Mouse (Mus musculus) embryonic facial prominence, embryonic 13.5 days (tissue): Measurements from ENCODE around the gene Arid4a. TPM values are rescaled to one million over a fixed set of nuclear protein-coding genes. Genes with fewer than 3 reads are reported as not detected.
A peak's percentile ranks its signal among the peaks of the same experiment; 100 is the strongest.

Experiments used
- ATAC-seq: fragments of 200-750 bp; cut with Nextera tagmentation; 2 replicates; pipeline ENCODE4 v1.8.0; 2017; ENCODE audit warnings: low read depth; ENCODE audit not compliant: insufficient number of reproducible peaks, insufficient read depth, low FRiP score, low TSS enrichment
- H3K27ac ChIP-seq: fragments of 300-500 bp; sonication (generic); 2 replicates; pipeline ENCODE4 v1.5.1; 2015; ENCODE audit warnings: moderate library complexity, mild to moderate bottlenecking, inconsistent platforms
- H3K27me3 ChIP-seq: fragments of 300-500 bp; sonication (generic); 2 replicates; pipeline ENCODE4 v1.6.1; 2015; ENCODE audit warnings: mild to moderate bottlenecking, inconsistent platforms
- H3K36me3 ChIP-seq: fragments of 300-500 bp; sonication (generic); 2 replicates; pipeline ENCODE4 v1.6.1; 2015; ENCODE audit warnings: mild to moderate bottlenecking, inconsistent platforms
- H3K4me1 ChIP-seq: fragments of 300-500 bp; sonication (generic); 2 replicates; pipeline ENCODE4 v1.6.1; 2015; ENCODE audit warnings: inconsistent platforms
- H3K4me2 ChIP-seq: fragments of 300-500 bp; sonication (generic); 2 replicates; pipeline ENCODE4 v1.6.1; 2015; ENCODE audit warnings: moderate library complexity, mild to moderate bottlenecking, inconsistent platforms
- H3K4me3 ChIP-seq: fragments of 300-500 bp; sonication (generic); 2 replicates; pipeline ENCODE4 v1.5.1; 2015; ENCODE audit warnings: mild to moderate bottlenecking, inconsistent platforms
- H3K9ac ChIP-seq: fragments of 300-500 bp; sonication (generic); 2 replicates; pipeline ENCODE4 v1.6.1; 2015; ENCODE audit warnings: mild to moderate bottlenecking, inconsistent platforms
- H3K9me3 ChIP-seq: fragments of 300-500 bp; sonication (generic); 2 replicates; pipeline ENCODE4 v1.6.1; 2016; ENCODE audit warnings: inconsistent platforms
- WGBS: fragments of 180-500 bp; shearing (Covaris S2); methylation state at CpG from one replicate; pipeline ENCODE4 v1.1.7; 2015; ENCODE audit warnings: mixed read lengths; 5-methylcytosine and 5-hydroxymethylcytosine counted together
- polyA plus RNA-seq: library from polyadenylated mRNA; unstranded; fragments of >200 nt; fragmentation: Nextera tagmentation; extraction: Ambion mirVana; gene quantifications from 2 replicates; pipeline ENCODE4 v1.2.1, GENCODE M21; 2015

Gene Arid4a
- polyA plus RNA-seq, 1 experiment from 2014 or later, result 44.3 TPM

GRCm38 (mm10) chr12:70984855-70985550, 30.8 kb upstream of the Arid4a start:
- no peaks in the 10 kb centered on the region for H3K9me3 ChIP-seq
- H3K27me3 ChIP-seq, result no peaks in the 10 kb centered on the region
- no peak overlapping the region for H3K9ac ChIP-seq
- WGBS, result 94% methylated on average over 7 of the region's 7 CpGs
- no peak for ATAC-seq
- H3K4me3 ChIP-seq, result no peak overlapping the region
- peaks cover 84% of the 10 kb centered on the region for H3K36me3 ChIP-seq
- H3K4me1 ChIP-seq, result no peaks in the 10 kb centered on the region
- H3K4me2 ChIP-seq, result no peak overlapping the region
- H3K27ac ChIP-seq, result no peak overlapping the region

- 89% methylated on average over 5 of the region's 5 CpGs for WGBS
- Histone ChIP-seq H3K9ac (no peak overlapping the region), H3K27ac (no peak overlapping the region), H3K9me3 (no peaks in the 10 kb centered on the region), H3K4me2 (no peak overlapping the region), H3K4me1 (0 out of 2 replicates have a peak, but pooled peaks cover 6% of the 10 kb centered on the region), H3K27me3 (no peaks in the 10 kb centered on the region), H3K4me3 (no peak overlapping the region), H3K36me3 (peaks cover 52% of the 10 kb centered on the region)
- ATAC-seq, result no peak
These were observed 18.6 kb upstream of the Arid4a start for GRCm38 (mm10) chr12:70997225-70997624.

GRCm38 (mm10) chr12:70999423-70999903, 16.3 kb upstream of the Arid4a start:
- Histone ChIP-seq H3K4me1 (0 out of 2 replicates have a peak, but pooled peaks cover 6% of the 10 kb centered on the region), H3K4me3 (no peak overlapping the region), H3K9me3 (no peaks in the 10 kb centered on the region), H3K4me2 (no peak overlapping the region), H3K27me3 (no peaks in the 10 kb centered on the region), H3K27ac (peak overlapping the region; percentile 30), H3K36me3 (peaks cover 42% of the 10 kb centered on the region), H3K9ac (no peak overlapping the region)
- WGBS, result 47% methylated on average over 5 of the region's 5 CpGs
- ATAC-seq, result no peak

GRCm38 (mm10) chr12:71000344-71000743, 15.4 kb upstream of the Arid4a start:
- no peak overlapping the region for H3K9ac ChIP-seq
- no peak overlapping the region for H3K4me3 ChIP-seq
- H3K9me3 ChIP-seq, result no peaks in the 10 kb centered on the region
- H3K27me3 ChIP-seq, result no peaks in the 10 kb centered on the region
- no peak overlapping the region for H3K27ac ChIP-seq
- H3K36me3 ChIP-seq, result peaks cover 44% of the 10 kb centered on the region
- 0 out of 2 replicates have a peak, but pooled peaks cover 6% of the 10 kb centered on the region for H3K4me1 ChIP-seq
- no peak for ATAC-seq
- no peak overlapping the region for H3K4me2 ChIP-seq
- WGBS, result 69% methylated on average over 1 of the region's 1 CpGs

- no peaks in the 10 kb centered on the region for H3K9me3 ChIP-seq
- no peak overlapping the region for H3K4me3 ChIP-seq
- H3K4me2 ChIP-seq, result no peak overlapping the region
- peak overlapping the region; percentile 5; the same call in 1 of the 2 replicates for H3K27ac ChIP-seq
- no peaks in the 10 kb centered on the region for H3K27me3 ChIP-seq
- H3K4me1 ChIP-seq, result 0 out of 2 replicates have a peak, but pooled peaks cover 6% of the 10 kb centered on the region
- 75% methylated on average over 6 of the region's 6 CpGs for WGBS
- H3K9ac ChIP-seq, result no peak overlapping the region
- H3K36me3 ChIP-seq, result peaks cover 44% of the 10 kb centered on the region
- no peak for ATAC-seq
These were observed 14.3 kb upstream of the Arid4a start for GRCm38 (mm10) chr12:71001456-71001855.

- no peak overlapping the region for H3K27ac ChIP-seq
- no peak overlapping the region for H3K4me2 ChIP-seq
- H3K4me3 ChIP-seq, result no peak overlapping the region
- no peak overlapping the region for H3K9ac ChIP-seq
- 90% methylated on average over 5 of the region's 6 CpGs for WGBS
- no peaks in the 10 kb centered on the region for H3K9me3 ChIP-seq
- peaks cover 50% of the 10 kb centered on the region for H3K36me3 ChIP-seq
- no peaks in the 10 kb centered on the region for H3K27me3 ChIP-seq
- ATAC-seq, result no peak
- 0 out of 2 replicates have a peak, but pooled peaks cover 6% of the 10 kb centered on the region for H3K4me1 ChIP-seq
These were observed 11.9 kb upstream of the Arid4a start for GRCm38 (mm10) chr12:71003760-71004426.

GRCm38 (mm10) chr12:71006141-71006540, 9.6 kb upstream of the Arid4a start:
- Histone ChIP-seq H3K9me3 (no peaks in the 10 kb centered on the region), H3K27ac (no peak overlapping the region), H3K4me2 (no peak overlapping the region), H3K27me3 (no peaks in the 10 kb centered on the region), H3K4me1 (0 out of 2 replicates have a peak, but pooled peaks cover 3% of the 10 kb centered on the region), H3K9ac (no peak overlapping the region), H3K36me3 (peaks cover 62% of the 10 kb centered on the region), H3K4me3 (no peak overlapping the region)
- WGBS, result 91% methylated on average over 6 of the region's 6 CpGs
- ATAC-seq, result no peak

GRCm38 (mm10) chr12:71006901-71007300, 8.9 kb upstream of the Arid4a start:
- Histone ChIP-seq H3K9me3 (no peaks in the 10 kb centered on the region), H3K27me3 (no peaks in the 10 kb centered on the region), H3K9ac (no peak overlapping the region), H3K4me2 (no peak overlapping the region), H3K36me3 (peaks cover 62% of the 10 kb centered on the region), H3K4me1 (peaks cover 5% of the 10 kb centered on the region; the same call in 1 of the 2 replicates), H3K27ac (no peak overlapping the region), H3K4me3 (no peak overlapping the region)
- no peak for ATAC-seq
- WGBS, result 88% methylated on average over 7 of the region's 7 CpGs

GRCm38 (mm10) chr12:71009769-71010168, 6.0 kb upstream of the Arid4a start:
- Histone ChIP-seq H3K36me3 (peaks cover 64% of the 10 kb centered on the region), H3K4me2 (no peak overlapping the region), H3K27me3 (no peaks in the 10 kb centered on the region), H3K27ac (no peak overlapping the region; the same call in 1 of the 2 replicates), H3K9ac (no peak overlapping the region), H3K4me1 (peaks cover 24% of the 10 kb centered on the region), H3K9me3 (no peaks in the 10 kb centered on the region), H3K4me3 (no peak overlapping the region)
- no peak for ATAC-seq
- WGBS, result 44% methylated on average over 4 of the region's 4 CpGs

GRCm38 (mm10) chr12:71014845-71015362, 886 bp upstream of the Arid4a start:
- Histone ChIP-seq H3K4me2 (peak overlapping the region; percentile 71), H3K9ac (peak overlapping the region; percentile 87), H3K36me3 (peaks cover 25% of the 10 kb centered on the region), H3K4me3 (peak overlapping the region; percentile 98), H3K27ac (peak overlapping the region; percentile 98), H3K4me1 (peaks cover 28% of the 10 kb centered on the region), H3K9me3 (no peaks in the 10 kb centered on the region), H3K27me3 (no peaks in the 10 kb centered on the region)
- WGBS, result under 1% methylated on average over 31 of the region's 32 CpGs
- no peak for ATAC-seq

- WGBS, result 0% methylated on average over 25 of the region's 33 CpGs
- H3K36me3 ChIP-seq, result peaks cover 33% of the 10 kb centered on the region
- H3K9ac ChIP-seq, result peak overlapping the region; percentile 93
- H3K9me3 ChIP-seq, result no peaks in the 10 kb centered on the region
- H3K4me3 ChIP-seq, result peak overlapping the region; percentile 98
- H3K4me2 ChIP-seq, result peak overlapping the region; percentile 67
- no peak; the same call in 1 of the 2 replicates for ATAC-seq
- H3K27ac ChIP-seq, result peak overlapping the region; percentile 97
- peaks cover 26% of the 10 kb centered on the region for H3K4me1 ChIP-seq
- H3K27me3 ChIP-seq, result no peaks in the 10 kb centered on the region
These were observed 367 bp downstream of the Arid4a start for GRCm38 (mm10) chr12:71016211-71016502.
